Comparison of ENCODE assay signal across 7 mouse cellular contexts in the genomic region with DNA sequence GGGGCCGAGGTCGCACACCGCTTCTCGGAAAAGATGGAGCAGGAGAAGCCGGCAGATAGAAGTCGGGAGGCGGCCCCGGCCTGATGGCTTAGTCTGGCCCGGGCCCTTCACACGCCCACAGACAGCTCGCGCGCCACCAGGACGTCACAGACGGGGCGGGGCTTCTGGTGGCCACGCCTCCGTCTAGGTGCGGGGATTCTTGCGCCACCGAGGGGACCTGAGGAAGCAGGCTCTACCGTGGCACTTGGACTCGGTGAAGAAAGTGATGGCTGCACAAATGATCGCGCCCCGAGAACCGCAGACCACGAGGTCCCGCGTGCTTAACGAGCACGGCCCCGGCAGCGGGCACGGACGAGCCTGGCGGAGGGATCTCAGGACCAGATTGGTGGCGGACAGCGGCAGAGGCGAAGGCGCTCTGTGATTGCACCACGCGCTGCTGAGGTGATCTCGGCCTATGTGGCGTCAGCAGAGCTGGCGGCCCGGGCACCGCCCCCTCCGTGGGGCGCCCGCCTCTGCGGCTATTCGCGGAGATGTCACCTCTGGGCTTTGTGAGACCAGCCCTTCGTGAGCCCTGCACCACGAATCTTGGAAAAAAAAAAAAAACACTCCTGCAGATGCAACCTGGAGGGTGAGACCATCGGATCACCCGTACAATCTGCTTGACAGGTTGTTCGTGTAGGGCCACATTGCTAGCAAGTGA. TPM values are rescaled to one million over a fixed set of nuclear protein-coding genes. Genes with fewer than 3 reads are reported as not detected.
DNase-seq lines count a peak whose midpoint lies in the region; ATAC-seq lines count a peak whose summit lies in the region.

A gene (minus strand): TSS at position 406 of the 700 bp plus-strand sequence.

- H3K9ac ChIP-seq in embryonic facial prominence, embryonic 11.5 days (replicated peaks; ENCODE audit: low read length): peak within 1 kb of the TSS; percentile 86
- H3K9ac ChIP-seq in limb, embryonic 11.5 days (ENCODE audit: low read length): peak within 1 kb of the TSS; percentile 87
- peak within 1 kb of the TSS; percentile 87 for H3K9ac ChIP-seq in midbrain, embryonic 14.5 days (replicated peaks; ENCODE audit: low read length)

- no peaks in the 10 kb centered on the region for H3K27me3 ChIP-seq in embryonic facial prominence, embryonic 11.5 days (ENCODE audit: control insufficient read depth, insufficient read depth, low read length)
- no peaks in the 10 kb centered on the region for H3K27me3 ChIP-seq in limb, embryonic 11.5 days (ENCODE audit: control insufficient read depth, insufficient read depth, low read length)
- H3K27me3 ChIP-seq in midbrain, embryonic 14.5 days (ENCODE audit: control insufficient read depth, insufficient read depth, low read length): no peaks in the 10 kb centered on the region

- no peaks in the 10 kb centered on the region for H3K9me3 ChIP-seq in embryonic facial prominence, embryonic 11.5 days (replicated peaks; ENCODE audit: control insufficient read depth, low read length)
- no peaks in the 10 kb centered on the region for H3K9me3 ChIP-seq in limb, embryonic 11.5 days (ENCODE audit: control insufficient read depth, low read length)
- H3K9me3 ChIP-seq in midbrain, embryonic 14.5 days (ENCODE audit: control insufficient read depth, low read length): no peaks in the 10 kb centered on the region

- H3K4me3 ChIP-seq in embryonic facial prominence, embryonic 11.5 days (ENCODE audit: low read depth, low read length): peak within 1 kb of the TSS; percentile 96
- H3K4me3 ChIP-seq in limb, embryonic 11.5 days (ENCODE audit: low read depth, low read length): peak within 1 kb of the TSS; percentile 96
- peak within 1 kb of the TSS; percentile 97 for H3K4me3 ChIP-seq in midbrain, embryonic 14.5 days (replicated peaks; ENCODE audit: low read depth, low read length)

- under 1% methylated on average over 59 of the region's 59 CpGs for WGBS in embryonic facial prominence, embryonic 11.5 days
- under 1% methylated on average over 59 of the region's 59 CpGs for WGBS in limb, embryonic 11.5 days
- under 1% methylated on average over 59 of the region's 59 CpGs for WGBS in midbrain, embryonic 14.5 days

- DNase-seq in adrenal gland, postnatal 14 days: peak; percentile 92
- DNase-seq in embryonic facial prominence, embryonic 11.5 days (ENCODE audit: low spot score): peak; percentile 94
- DNase-seq in heart, adult 11 months: peak; percentile 99
- peak; percentile 92 for DNase-seq in kidney, adult 18-20 months
- peak; percentile 94 for DNase-seq in limb, embryonic 11.5 days (ENCODE audit: low spot score)
- peak; percentile 96 for DNase-seq in midbrain, embryonic 14.5 days
- DNase-seq in spleen, adult 18-20 months: peak; percentile 81 to 88

- H3K36me3 ChIP-seq in embryonic facial prominence, embryonic 11.5 days (replicated peaks; ENCODE audit: control insufficient read depth, insufficient read depth, low read depth, low read length): peaks cover 11% of the 10 kb centered on the region
- H3K36me3 ChIP-seq in limb, embryonic 11.5 days (ENCODE audit: control insufficient read depth, insufficient read depth, low read length): peaks cover 8% of the 10 kb centered on the region
- peaks cover 30% of the 10 kb centered on the region for H3K36me3 ChIP-seq in midbrain, embryonic 14.5 days (ENCODE audit: control insufficient read depth, insufficient read depth, low read length)

- H3K27ac ChIP-seq in embryonic facial prominence, embryonic 11.5 days (replicated peaks; ENCODE audit: low read depth, low read length): peak within 1 kb of the TSS; percentile 98
- peak within 1 kb of the TSS; percentile 88 for H3K27ac ChIP-seq in limb, embryonic 11.5 days (replicated peaks; ENCODE audit: low read depth, low read length)
- H3K27ac ChIP-seq in midbrain, embryonic 14.5 days (replicated peaks; ENCODE audit: low read depth, low read length): peak within 1 kb of the TSS; percentile 99

- H3K4me1 ChIP-seq in embryonic facial prominence, embryonic 11.5 days (ENCODE audit: control insufficient read depth, insufficient read depth, low read length): no peaks in the 10 kb centered on the region; the same call in 1 of the 2 replicates
- no peaks in the 10 kb centered on the region for H3K4me1 ChIP-seq in limb, embryonic 11.5 days (ENCODE audit: control insufficient read depth, insufficient read depth, low read length)
- peaks cover 19% of the 10 kb centered on the region for H3K4me1 ChIP-seq in midbrain, embryonic 14.5 days (ENCODE audit: control insufficient read depth, insufficient read depth, low read length)

- peak within 1 kb of the TSS; percentile 38 for H3K4me2 ChIP-seq in embryonic facial prominence, embryonic 11.5 days (ENCODE audit: low read depth, low read length)
- peak within 1 kb of the TSS; percentile 53 for H3K4me2 ChIP-seq in limb, embryonic 11.5 days (ENCODE audit: low read depth, severe bottlenecking)
- peak within 1 kb of the TSS; percentile 74 for H3K4me2 ChIP-seq in midbrain, embryonic 14.5 days (ENCODE audit: low read length)

- peak; percentile 98 for ATAC-seq in embryonic facial prominence, embryonic 11.5 days (replicated peaks; ENCODE audit: insufficient number of reproducible peaks, low FRiP score, low TSS enrichment, low read depth)
- ATAC-seq in limb, embryonic 11.5 days (ENCODE audit: insufficient number of reproducible peaks, low FRiP score, low TSS enrichment, low read depth): peak; percentile 97
- peak; percentile 99 for ATAC-seq in midbrain, embryonic 14.5 days (ENCODE audit: low FRiP score, low TSS enrichment)

RNA-seq across cellular contexts. Expression of the gene that starts here (rescaled TPM):
- total RNA-seq in adrenal gland, postnatal 14 days (2021): 34.6 and 43.6 TPM in 2 replicates
- 130 and 142 TPM in 2 replicates for polyA plus RNA-seq in embryonic facial prominence, embryonic 11.5 days (2014; fragmentation: Nextera tagmentation; extraction: Ambion mirVana)
- polyA plus RNA-seq in limb, embryonic 11.5 days (2014; fragmentation: Nextera tagmentation; extraction: Ambion mirVana): 115 and 118 TPM in 2 replicates
- polyA plus RNA-seq in midbrain, embryonic 14.5 days (2014; fragmentation: Nextera tagmentation; extraction: Ambion mirVana): 150 and 170 TPM in 2 replicates

Comparison
In these comparisons a context has a peak if more than half of its experiments do, and no peak if none do; other contexts are left out.
1. Peak in every context shown above with its lines: DNase-seq, ATAC-seq, H3K4me3 ChIP-seq and H3K27ac ChIP-seq.